Mouse (Mus musculus) lung, postnatal 25 days (tissue): ENCODE measurements around the gene Olfr287.

Experiments used
- DNase-seq: peaks from one replicate; pipeline ENCODE4 v3.0.0; 2022; ENCODE audit warnings: low spot score

Olfr287 gene

DNA sequence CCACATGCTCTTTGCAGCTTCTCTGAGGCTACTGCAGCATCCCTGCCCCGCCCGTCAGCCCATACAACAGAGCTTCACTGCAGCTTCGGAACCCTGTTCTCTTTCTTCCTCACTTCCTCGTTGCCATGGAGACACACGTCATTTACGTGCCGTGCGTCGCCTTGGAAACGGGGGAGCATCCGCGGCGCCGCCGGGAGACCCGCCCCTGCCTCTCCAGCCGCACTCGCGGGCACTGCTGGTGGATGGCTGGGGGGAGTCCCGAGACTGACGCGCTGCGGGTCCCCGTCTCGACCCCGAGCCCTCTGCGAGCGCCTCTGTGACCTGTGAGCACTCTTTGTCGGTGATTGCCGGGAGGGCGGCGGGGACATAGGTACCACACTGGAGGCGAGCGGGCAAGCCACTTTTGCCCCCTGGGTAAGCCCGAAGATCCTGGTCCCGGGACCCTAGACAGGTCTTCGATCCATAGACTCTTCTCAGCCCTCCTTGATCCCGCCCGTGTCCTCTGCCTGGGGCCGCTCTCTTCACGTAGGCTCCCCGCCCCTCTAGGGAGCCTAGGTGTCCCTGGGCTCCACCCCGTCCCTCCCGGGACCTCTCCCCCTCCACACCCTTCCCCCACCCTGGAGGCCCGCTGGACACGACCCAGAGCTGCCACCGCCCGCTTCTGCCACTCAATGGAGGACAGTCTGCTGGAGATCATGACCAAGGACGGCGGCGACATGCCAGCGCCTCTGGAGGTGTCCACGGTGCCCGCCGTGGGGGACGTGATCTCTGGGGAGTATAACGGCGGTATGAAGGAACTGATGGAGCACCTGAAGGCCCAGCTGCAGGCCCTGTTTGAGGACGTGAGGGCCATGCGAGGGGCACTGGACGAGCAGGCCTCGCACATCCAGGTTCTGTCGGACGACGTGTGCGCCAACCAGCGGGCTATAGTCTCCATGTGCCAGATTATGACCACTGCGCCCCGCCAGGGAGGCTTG is 52.9 kb downstream of the Olfr287 start:
- DNase-seq: peak; percentile 63

DNA sequence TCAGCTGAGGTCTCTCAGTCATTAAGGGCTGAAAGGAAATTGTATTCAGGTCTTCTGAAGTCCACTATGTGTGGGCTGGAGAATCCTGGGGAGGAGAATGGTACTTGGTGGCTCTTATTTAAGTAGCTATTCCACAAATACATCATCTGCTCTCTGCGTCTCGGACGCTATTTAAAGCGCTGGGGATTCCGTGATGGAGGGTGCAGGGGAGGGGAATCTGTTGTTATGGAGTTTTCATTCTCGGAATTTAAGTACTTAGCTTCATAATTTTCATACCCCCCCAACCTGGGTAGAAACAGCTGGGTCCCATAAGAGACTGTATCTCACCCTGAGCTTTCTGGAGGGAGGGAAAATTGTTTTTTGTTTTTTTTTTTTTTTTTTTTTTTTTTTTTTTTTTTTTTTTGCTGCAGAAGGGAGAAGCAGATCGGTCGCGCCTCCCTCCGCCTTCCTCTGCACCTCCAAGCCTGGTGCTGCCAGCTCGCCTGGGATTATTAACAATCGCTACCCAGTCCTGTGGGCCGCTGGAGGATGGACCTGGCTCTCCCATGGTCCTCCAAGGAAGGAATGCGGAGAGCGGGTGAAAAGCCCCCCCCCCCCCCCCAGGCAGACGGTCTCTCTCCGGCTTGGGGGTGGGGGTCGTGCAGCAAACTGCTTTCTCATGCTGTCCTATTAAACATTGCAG is 53.8 kb downstream of the Olfr287 start, which contains the start of gene Ccdc184:
TSS of gene Ccdc184 (plus strand) at position 196 of the 682 bp plus-strand sequence.
- DNase-seq: no peak

GRCm38 (mm10) chr15:98165525-98165924 is 55.3 kb downstream of the Olfr287 start, which contains the start of gene Asb8:
Gene Asb8 (minus strand): TSS chr15:98165625.
- no peak for DNase-seq

- DNase-seq: no peak
These were observed 58.3 kb downstream of the Olfr287 start for GRCm38 (mm10) chr15:98162561-98162960.

- DNase-seq: no peak
These were observed 59.6 kb downstream of the Olfr287 start for GRCm38 (mm10) chr15:98161026-98161805.

- DNase-seq: no peak
These were observed 63.6 kb downstream of the Olfr287 start for GRCm38 (mm10) chr15:98157253-98157652.
